Comparison of ENCODE assay signal across 8 mouse cellular contexts in the genomic region with DNA sequence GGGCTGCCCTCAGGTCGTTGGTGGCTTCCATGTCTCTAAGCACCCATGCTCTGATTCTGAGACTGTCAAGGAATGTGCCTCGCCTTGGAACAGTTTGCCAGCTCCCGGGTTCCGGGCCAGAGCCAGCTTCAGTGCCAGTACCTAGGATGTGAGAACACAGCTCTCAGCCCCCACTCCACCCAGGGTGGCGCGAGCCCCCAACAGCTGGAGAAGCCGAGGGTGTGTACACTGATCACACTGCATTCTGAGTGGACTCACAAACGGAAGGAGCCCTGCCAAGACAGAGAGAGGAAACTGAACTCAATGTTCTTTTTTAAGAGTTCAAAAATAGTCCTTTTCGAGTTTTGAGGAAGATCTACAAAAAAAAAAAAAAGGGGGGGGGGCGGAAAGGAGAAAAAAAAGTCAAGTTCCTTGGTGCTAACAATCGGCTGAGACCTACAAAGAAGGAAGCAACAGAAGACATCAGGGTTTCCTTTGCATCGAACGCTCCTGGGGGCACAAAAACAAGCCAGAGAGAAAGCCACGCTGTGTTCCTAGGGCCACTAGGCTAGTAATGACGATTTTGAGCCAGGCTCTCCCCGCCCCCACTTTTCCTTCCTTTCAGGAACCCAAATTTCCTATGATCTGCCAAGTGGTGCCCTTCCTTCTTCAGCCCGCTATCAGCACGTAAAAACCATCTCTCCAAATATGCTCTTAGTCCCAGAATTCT. TPM values are rescaled to one million over a fixed set of nuclear protein-coding genes. Genes with fewer than 3 reads are reported as not detected.
DNase-seq lines count a peak whose midpoint lies in the region.

No protein-coding gene starts in this region.

- peak; percentile 55 for DNase-seq in cerebellum, adult 9-11 months
- DNase-seq in cerebellum, adult 18-20 months: no peak
- peak; percentile 26 for DNase-seq in 3134 (ENCODE audit: extremely low read depth, insufficient read length, low spot score)
- peak; percentile 50 for DNase-seq in gastrocnemius, postnatal 10 days
- DNase-seq in kidney, postnatal 25 days: peak; percentile 50 to 59
- DNase-seq in embryo, embryonic 10.5 days (ENCODE audit: low spot score): no peak
- no peak for DNase-seq in natural killer cell, adult 2 months (ENCODE audit: low spot score in 2 of 2)
- no peak for DNase-seq in spleen, postnatal 10 days (ENCODE audit: low spot score in 2 of 2)

RNA-seq across cellular contexts. Expression of a gene that starts 48.1 kb away (rescaled TPM):
- total RNA-seq in gastrocnemius, postnatal 10 days (2021): 100 to 1,000 TPM; 251 to 256 TPM

RNA-seq across cellular contexts. Expression of a gene that starts 51.5 kb away (rescaled TPM):
- 10 to 100 TPM; 17.0 to 21.3 TPM for total RNA-seq in gastrocnemius, postnatal 10 days (2021)

RNA-seq across cellular contexts. Expression of a gene that starts 51.6 kb away (rescaled TPM):
- total RNA-seq in gastrocnemius, postnatal 10 days (2021): 10 to 100 TPM in 1 of 2 experiments, 1 to 10 TPM in 1; 9.5 to 16.8 TPM

Comparison
In these comparisons a context has a peak if more than half of its experiments do, and no peak if none do; other contexts are left out.
1. DNase-seq: peak in cerebellum, adult 9-11 months (single experiment), 3134 (single experiment), gastrocnemius, postnatal 10 days (single experiment) and kidney, postnatal 25 days (2 of 2); none in cerebellum, adult 18-20 months (0 of 2), embryo, embryonic 10.5 days (single experiment), natural killer cell, adult 2 months (0 of 2) and spleen, postnatal 10 days (0 of 2).